Mouse (Mus musculus): ENCODE measurements around the gene Fam71e2. TPM values are rescaled to one million over a fixed set of nuclear protein-coding genes. Genes with fewer than 3 reads are reported as not detected.

Fam71e2 gene
- polyA plus RNA-seq, 1 experiment from 2014 or later = not detected

- no peak overlapping the region for H3K9ac ChIP-seq (ENCODE audit: low read depth, low read length)
- peaks cover 24% of the 10 kb centered on the region for H3K36me3 ChIP-seq (ENCODE audit: control insufficient read depth, insufficient read depth, low read length)
- no peak overlapping the region for H3K27ac ChIP-seq (ENCODE audit: low read depth, low read length)
- H3K4me2 ChIP-seq = peak overlapping the region; percentile 41
- no peak for ATAC-seq (replicated peaks; ENCODE audit: insufficient number of reproducible peaks, low FRiP score, low TSS enrichment)
- no peaks in the 10 kb centered on the region for H3K27me3 ChIP-seq (ENCODE audit: control insufficient read depth, insufficient read depth, low read length)
- WGBS (ENCODE audit: insufficient replicate concordance) = 45% methylated on average over 18 of the region's 18 CpGs
- H3K9me3 ChIP-seq (replicated peaks; ENCODE audit: control insufficient read depth, low read length) = no peaks in the 10 kb centered on the region
- no peak overlapping the region for H3K4me3 ChIP-seq (ENCODE audit: low read depth, low read length)
- no peaks in the 10 kb centered on the region for H3K4me1 ChIP-seq (ENCODE audit: control insufficient read depth, insufficient read depth, low read length)
Measured at GRCm38 (mm10) chr7:4705098-4705497, 66.0 kb downstream of the Fam71e2 start.

Other genes with a start within 250 kb of the Fam71e2 start
- 1,570 and 1,662 TPM in 2 replicates for gene Tnni3, start 247.1 kb downstream of the Fam71e2 start, polyA plus RNA-seq (2014; fragmentation: Nextera tagmentation; extraction: Ambion mirVana)
- 0.19 and 0.44 TPM in 2 replicates for gene Dnaaf3, start 238.8 kb downstream of the Fam71e2 start, polyA plus RNA-seq (2014; fragmentation: Nextera tagmentation; extraction: Ambion mirVana)
- gene Syt5, start 223.8 kb downstream of the Fam71e2 start, polyA plus RNA-seq (2014; fragmentation: Nextera tagmentation; extraction: Ambion mirVana) = 0.77 and 1.3 TPM in 2 replicates
- gene Ptprh, start 167.3 kb downstream of the Fam71e2 start, polyA plus RNA-seq (2014; fragmentation: Nextera tagmentation; extraction: Ambion mirVana) = not detected in 2 replicates
- 3.8 and 4.6 TPM in 2 replicates for gene Tmem86b, start 139.9 kb downstream of the Fam71e2 start, polyA plus RNA-seq (2014; fragmentation: Nextera tagmentation; extraction: Ambion mirVana)
- 3.2 and 7.0 TPM in 2 replicates for gene Ppp6r1, start 112.3 kb downstream of the Fam71e2 start, polyA plus RNA-seq (2014; fragmentation: Nextera tagmentation; extraction: Ambion mirVana)
- gene Hspbp1, start 86.2 kb downstream of the Fam71e2 start, polyA plus RNA-seq (2014; fragmentation: Nextera tagmentation; extraction: Ambion mirVana) = 81.5 and 83.7 TPM in 2 replicates
- 1.7 TPM in 2 replicates for gene Brsk1, start 80.7 kb downstream of the Fam71e2 start, polyA plus RNA-seq (2014; fragmentation: Nextera tagmentation; extraction: Ambion mirVana)
- gene Tmem150b, start 46.1 kb downstream of the Fam71e2 start, polyA plus RNA-seq (2014; fragmentation: Nextera tagmentation; extraction: Ambion mirVana) = not detected in 2 replicates
- 58.6 and 63.5 TPM in 2 replicates for gene Kmt5c, start 31.2 kb downstream of the Fam71e2 start, polyA plus RNA-seq (2014; fragmentation: Nextera tagmentation; extraction: Ambion mirVana)
- gene Cox6b2, start 18.2 kb downstream of the Fam71e2 start, polyA plus RNA-seq (2014; fragmentation: Nextera tagmentation; extraction: Ambion mirVana) = 32.9 and 42.4 TPM in 2 replicates
- gene Il11, start 11.6 kb upstream of the Fam71e2 start, polyA plus RNA-seq (2014; fragmentation: Nextera tagmentation; extraction: Ambion mirVana) = not detected in 2 replicates
- gene Tmem190, start 11.6 kb upstream of the Fam71e2 start, polyA plus RNA-seq (2014; fragmentation: Nextera tagmentation; extraction: Ambion mirVana) = not detected in 2 replicates
- 2.2 and 2.4 TPM in 2 replicates for gene Tmem238, start 18.4 kb upstream of the Fam71e2 start, polyA plus RNA-seq (2014; fragmentation: Nextera tagmentation; extraction: Ambion mirVana)
- 143 and 156 TPM in 2 replicates for gene Rpl28, start 21.6 kb upstream of the Fam71e2 start, polyA plus RNA-seq (2014; fragmentation: Nextera tagmentation; extraction: Ambion mirVana)
- gene Ube2s, start 41.3 kb upstream of the Fam71e2 start, polyA plus RNA-seq (2014; fragmentation: Nextera tagmentation; extraction: Ambion mirVana) = 317 and 378 TPM in 2 replicates
- gene Shisa7, start 73.4 kb upstream of the Fam71e2 start, polyA plus RNA-seq (2014; fragmentation: Nextera tagmentation; extraction: Ambion mirVana) = 0.09 TPM in 1 of 2 replicates, not detected in the other
- gene Isoc2b, start 99.0 kb upstream of the Fam71e2 start, polyA plus RNA-seq (2014; fragmentation: Nextera tagmentation; extraction: Ambion mirVana) = 2.9 and 3.3 TPM in 2 replicates
- 0.59 and 1.1 TPM in 2 replicates for gene Isoc2a, start 105.9 kb upstream of the Fam71e2 start, polyA plus RNA-seq (2014; fragmentation: Nextera tagmentation; extraction: Ambion mirVana)
- gene Gm36210, start 135.2 kb upstream of the Fam71e2 start, polyA plus RNA-seq (2014; fragmentation: Nextera tagmentation; extraction: Ambion mirVana) = 0.17 and 0.20 TPM in 2 replicates
- 2.6 and 2.8 TPM in 2 replicates for gene Zfp628, start 143.9 kb upstream of the Fam71e2 start, polyA plus RNA-seq (2014; fragmentation: Nextera tagmentation; extraction: Ambion mirVana)
- 4.7 and 5.0 TPM in 2 replicates for gene Nat14, start 150.7 kb upstream of the Fam71e2 start, polyA plus RNA-seq (2014; fragmentation: Nextera tagmentation; extraction: Ambion mirVana)
- gene Ssc5d, start 154.5 kb upstream of the Fam71e2 start, polyA plus RNA-seq (2014; fragmentation: Nextera tagmentation; extraction: Ambion mirVana) = 0.53 and 1.1 TPM in 2 replicates
- gene Sbk2, start 193.1 kb upstream of the Fam71e2 start, polyA plus RNA-seq (2014; fragmentation: Nextera tagmentation; extraction: Ambion mirVana) = 3.3 and 5.4 TPM in 2 replicates
- 0.44 and 0.49 TPM in 2 replicates for gene Sbk3, start 199.9 kb upstream of the Fam71e2 start, polyA plus RNA-seq (2014; fragmentation: Nextera tagmentation; extraction: Ambion mirVana)
- 32.5 and 38.8 TPM in 2 replicates for gene Zfp579, start 224.9 kb upstream of the Fam71e2 start, polyA plus RNA-seq (2014; fragmentation: Nextera tagmentation; extraction: Ambion mirVana)
- gene Zfp524, start 243.1 kb upstream of the Fam71e2 start, polyA plus RNA-seq (2014; fragmentation: Nextera tagmentation; extraction: Ambion mirVana) = 10.2 and 11.0 TPM in 2 replicates
- gene Fiz1, start 243.4 kb upstream of the Fam71e2 start, polyA plus RNA-seq (2014; fragmentation: Nextera tagmentation; extraction: Ambion mirVana) = 25.5 and 25.9 TPM in 2 replicates
- 0.89 TPM in 1 of 2 replicates, not detected in the other for gene Gm44973, start 244.2 kb upstream of the Fam71e2 start, polyA plus RNA-seq (2014; fragmentation: Nextera tagmentation; extraction: Ambion mirVana)
- 3.4 and 5.5 TPM in 2 replicates for gene Zfp865, start 249.1 kb upstream of the Fam71e2 start, polyA plus RNA-seq (2014; fragmentation: Nextera tagmentation; extraction: Ambion mirVana)
- 1.5 and 2.9 TPM in 2 replicates for gene Ccdc106, start 249.3 kb upstream of the Fam71e2 start, polyA plus RNA-seq (2014; fragmentation: Nextera tagmentation; extraction: Ambion mirVana)